Mouse (Mus musculus): ENCODE results near the gene Sergef. TPM values are rescaled to one million over a fixed set of nuclear protein-coding genes. Genes with fewer than 3 reads are reported as not detected.

Sergef gene
- total and polyA plus RNA-seq, 3 experiments: 10.9 to 36.2 (median 13.0) TPM

DNA sequence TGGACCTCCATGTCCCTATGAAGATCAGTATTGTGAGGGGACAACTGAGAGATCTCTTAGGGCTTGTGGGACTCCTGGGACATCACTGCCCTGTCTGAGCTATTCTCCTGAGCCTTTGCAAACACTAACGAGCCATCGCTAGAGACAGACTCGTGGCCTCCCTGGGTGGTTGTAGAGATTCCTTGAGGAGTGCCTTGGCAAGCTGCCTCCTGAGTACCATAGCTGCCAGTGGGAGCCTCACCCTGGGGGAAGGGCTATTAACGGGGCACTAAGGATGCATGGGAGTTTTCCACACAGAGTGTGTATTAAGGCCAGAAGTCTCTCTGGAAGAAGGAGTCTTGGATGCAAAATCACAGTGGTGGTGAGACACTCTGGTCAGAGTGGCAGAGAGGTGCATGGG, 214.6 kb downstream of the Sergef start:
- no peaks in the 10 kb centered on the region for H3K4me1 ChIP-seq (ENCODE audit: insufficient read depth, low read depth, low read length)

DNA sequence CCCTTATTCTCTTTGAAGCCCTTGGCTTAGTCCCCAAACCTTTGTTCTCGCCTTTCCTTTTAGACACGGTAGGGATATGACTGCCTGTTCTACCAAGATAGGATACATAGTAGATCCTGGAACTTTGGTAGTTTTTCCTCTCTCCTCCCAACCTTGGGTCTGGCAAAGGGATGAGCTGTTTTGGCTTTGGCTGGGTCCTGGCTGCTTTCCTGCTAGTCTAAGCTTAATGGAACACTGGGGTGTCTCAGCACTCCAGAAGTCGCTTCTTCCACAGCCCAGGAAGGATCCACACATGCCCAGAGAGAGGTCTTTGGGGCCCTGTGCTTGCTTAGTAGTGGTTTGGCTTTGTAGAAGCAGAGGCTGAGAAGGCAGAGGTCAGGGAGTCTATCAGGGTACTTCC, 215.7 kb downstream of the Sergef start:
- peaks cover 25% of the 10 kb centered on the region for H3K27me3 ChIP-seq (ENCODE audit: insufficient read depth, low read length)
- H3K4me3 ChIP-seq (ENCODE audit: low read depth, low read length): no peak overlapping the region
- no peaks in the 10 kb centered on the region for H3K36me3 ChIP-seq (replicated peaks)
- no peaks in the 10 kb centered on the region for H3K4me1 ChIP-seq (ENCODE audit: insufficient read depth, low read depth, low read length)
- DNase-seq (ENCODE audit: low spot score): no peak
- TF ChIP-seq GATA2 (IDR thresholded peaks at IDR 0.05; ENCODE audit: borderline replicate concordance, low read depth, low read length) (no peak), TAL1 (conservative IDR thresholded peaks at IDR 0.05; ENCODE audit: low read depth, low read length) (no peak), GATA1 (IDR thresholded peaks at IDR 0.05; ENCODE audit: borderline replicate concordance, low read length) (no peak), CTCF (IDR thresholded peaks at IDR 0.05; ENCODE audit: low read depth, low read length) (no peak), POLR2AphosphoS5 (IDR thresholded peaks at IDR 0.05; ENCODE audit: insufficient replicate concordance, low read depth, low read length) (no peak)
- H3K9me3 ChIP-seq (replicated peaks): no peaks in the 10 kb centered on the region
- ATAC-seq (ENCODE audit: extremely low read depth, insufficient number of reproducible peaks, low FRiP score, poor library complexity, severe bottlenecking): no peak

More for the DNA sequence above, 214.6 kb downstream of the Sergef start:
- Histone ChIP-seq H3K36me3 (replicated peaks) (no peaks in the 10 kb centered on the region), H3K4me3 (ENCODE audit: low read depth, low read length) (no peak overlapping the region), H3K9me3 (replicated peaks) (no peaks in the 10 kb centered on the region), H3K27me3 (ENCODE audit: insufficient read depth, low read length) (peaks cover 20% of the 10 kb centered on the region)
- TF ChIP-seq TAL1 (conservative IDR thresholded peaks at IDR 0.05; ENCODE audit: low read depth, low read length) (no peak), GATA2 (IDR thresholded peaks at IDR 0.05; ENCODE audit: borderline replicate concordance, low read depth, low read length) (no peak), POLR2AphosphoS5 (IDR thresholded peaks at IDR 0.05; ENCODE audit: insufficient replicate concordance, low read depth, low read length) (no peak), CTCF (IDR thresholded peaks at IDR 0.05; ENCODE audit: low read depth, low read length) (no peak)
- DNase-seq (ENCODE audit: low spot score) (no peak), ATAC-seq (ENCODE audit: extremely low read depth, insufficient number of reproducible peaks, low FRiP score, poor library complexity, severe bottlenecking) (no peak)

DNA sequence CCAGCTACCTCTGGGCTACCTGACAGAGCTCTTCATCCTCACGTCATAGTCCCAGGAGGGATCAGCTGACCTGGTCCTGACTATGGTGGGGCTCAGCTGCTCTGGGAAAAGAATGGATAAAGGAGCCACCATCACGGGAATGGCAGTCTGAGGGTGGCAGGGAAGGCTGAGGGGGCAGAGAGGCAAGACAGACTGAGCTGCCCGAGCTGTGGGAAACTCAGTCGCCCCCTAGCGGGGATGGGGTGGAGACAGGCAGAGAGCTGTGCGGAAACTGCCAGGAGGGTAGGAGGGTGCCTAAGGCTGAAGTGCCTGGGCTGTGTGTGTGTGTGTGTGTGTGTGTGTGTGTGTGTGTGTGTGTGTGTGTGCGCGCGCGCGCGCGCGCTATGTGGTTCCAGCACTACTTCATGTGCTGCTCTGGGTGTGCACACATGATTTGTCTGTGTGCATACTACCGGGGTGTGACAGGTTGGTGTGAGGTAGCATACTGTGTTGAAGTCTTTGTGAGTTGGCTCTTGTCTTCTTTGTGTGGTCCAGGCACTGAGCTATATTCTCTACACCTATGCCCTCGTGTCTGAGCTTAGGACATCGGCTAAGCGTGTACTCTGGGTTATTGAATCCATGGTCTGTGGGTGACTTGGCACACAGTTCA, 216.7 kb downstream of the Sergef start:
- ATAC-seq (ENCODE audit: extremely low read depth, insufficient number of reproducible peaks, low FRiP score, poor library complexity, severe bottlenecking) (no peak), DNase-seq (ENCODE audit: low spot score) (peak; percentile 43)
- Histone ChIP-seq H3K9me3 (replicated peaks) (no peaks in the 10 kb centered on the region), H3K4me1 (ENCODE audit: insufficient read depth, low read depth, low read length) (no peaks in the 10 kb centered on the region), H3K4me3 (ENCODE audit: low read depth, low read length) (no peak overlapping the region), H3K36me3 (replicated peaks) (no peaks in the 10 kb centered on the region), H3K27me3 (ENCODE audit: insufficient read depth, low read length) (peaks cover 26% of the 10 kb centered on the region)
- no peak for TF ChIP-seq POLR2AphosphoS5 (IDR thresholded peaks at IDR 0.05; ENCODE audit: insufficient replicate concordance, low read depth, low read length)
- peak; percentile 20; the same call in 1 of the 2 replicates for TF ChIP-seq CTCF (IDR thresholded peaks at IDR 0.05; ENCODE audit: low read depth, low read length)

DNA sequence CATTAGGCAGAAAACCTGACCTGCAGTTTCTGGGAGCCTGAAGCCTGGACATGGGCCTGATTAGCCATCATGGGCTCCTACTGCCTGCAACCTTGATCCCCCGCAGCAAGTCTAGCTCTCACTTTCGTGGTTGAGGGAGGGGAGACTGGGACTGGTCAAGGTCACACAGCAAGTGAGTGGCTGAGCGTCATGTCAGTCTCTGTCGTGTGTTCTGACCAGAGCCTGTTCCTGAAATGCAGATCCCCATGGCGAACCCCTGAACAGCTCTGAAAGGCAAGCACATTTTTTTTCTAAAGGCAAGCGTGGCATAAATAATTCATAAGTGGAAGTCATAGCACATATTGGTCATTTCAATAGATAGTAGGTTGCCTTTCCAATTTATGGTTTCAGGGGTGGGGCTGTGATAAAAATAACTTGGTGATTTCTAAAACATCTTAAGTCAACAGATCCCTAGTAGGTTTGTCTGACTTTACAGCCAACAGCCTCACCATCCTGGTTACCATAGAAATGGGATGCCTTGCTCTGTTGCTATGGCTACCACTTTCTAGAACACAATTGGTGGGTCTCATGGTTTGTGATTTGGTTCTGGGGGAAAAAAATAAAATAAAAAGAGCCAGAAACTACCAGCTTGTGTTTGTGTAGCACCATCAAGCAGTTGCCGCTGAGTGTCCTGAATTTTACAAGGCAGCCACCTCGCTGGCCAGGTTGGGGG, 217.4 kb downstream of the Sergef start:
- ATAC-seq (ENCODE audit: extremely low read depth, insufficient number of reproducible peaks, low FRiP score, poor library complexity, severe bottlenecking) (no peak), DNase-seq (ENCODE audit: low spot score) (no peak)
- peaks cover 22% of the 10 kb centered on the region for H3K27me3 ChIP-seq (ENCODE audit: insufficient read depth, low read length)
- TF ChIP-seq GATA1 (IDR thresholded peaks at IDR 0.05; ENCODE audit: borderline replicate concordance, low read length) (no peak), TAL1 (conservative IDR thresholded peaks at IDR 0.05; ENCODE audit: low read depth, low read length) (no peak), CTCF (IDR thresholded peaks at IDR 0.05; ENCODE audit: low read depth, low read length) (no peak), GATA2 (IDR thresholded peaks at IDR 0.05; ENCODE audit: borderline replicate concordance, low read depth, low read length) (no peak), POLR2AphosphoS5 (IDR thresholded peaks at IDR 0.05; ENCODE audit: insufficient replicate concordance, low read depth, low read length) (no peak)
- no peak overlapping the region for H3K4me3 ChIP-seq (ENCODE audit: low read depth, low read length)
- H3K4me1 ChIP-seq (ENCODE audit: insufficient read depth, low read depth, low read length): no peaks in the 10 kb centered on the region
- H3K9me3 ChIP-seq (replicated peaks): no peaks in the 10 kb centered on the region
- H3K36me3 ChIP-seq (replicated peaks): no peaks in the 10 kb centered on the region

DNA sequence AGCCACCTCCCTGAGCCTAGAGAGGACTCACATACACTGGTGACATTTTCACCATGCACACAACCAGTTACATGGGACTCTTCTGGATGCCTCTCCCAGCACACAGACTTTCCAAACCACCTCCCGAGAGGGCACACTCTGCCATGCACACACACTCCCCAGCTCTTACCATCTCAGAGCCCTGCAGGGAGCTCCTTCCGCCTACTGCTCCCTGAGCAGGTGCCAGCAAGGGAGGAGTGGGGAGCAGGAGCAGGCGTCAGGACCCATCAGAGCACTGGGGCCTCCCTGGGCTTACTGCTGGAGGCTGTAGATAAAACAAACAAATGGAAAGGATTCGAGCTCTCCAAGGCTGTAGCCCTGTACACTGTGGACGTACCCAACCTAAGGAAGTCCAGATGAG, 218.1 kb downstream of the Sergef start:
- ATAC-seq (ENCODE audit: extremely low read depth, insufficient number of reproducible peaks, low FRiP score, poor library complexity, severe bottlenecking) (no peak), DNase-seq (ENCODE audit: low spot score) (no peak)
- Histone ChIP-seq H3K36me3 (replicated peaks) (no peaks in the 10 kb centered on the region), H3K4me3 (ENCODE audit: low read depth, low read length) (no peak overlapping the region), H3K9me3 (replicated peaks) (no peaks in the 10 kb centered on the region), H3K27me3 (ENCODE audit: insufficient read depth, low read length) (peaks cover 22% of the 10 kb centered on the region), H3K4me1 (ENCODE audit: insufficient read depth, low read depth, low read length) (no peaks in the 10 kb centered on the region)
- TF ChIP-seq CTCF (IDR thresholded peaks at IDR 0.05; ENCODE audit: low read depth, low read length) (no peak), GATA2 (IDR thresholded peaks at IDR 0.05; ENCODE audit: borderline replicate concordance, low read depth, low read length) (no peak), POLR2AphosphoS5 (IDR thresholded peaks at IDR 0.05; ENCODE audit: insufficient replicate concordance, low read depth, low read length) (no peak), GATA1 (IDR thresholded peaks at IDR 0.05; ENCODE audit: borderline replicate concordance, low read length) (no peak), TAL1 (conservative IDR thresholded peaks at IDR 0.05; ENCODE audit: low read depth, low read length) (no peak)

DNA sequence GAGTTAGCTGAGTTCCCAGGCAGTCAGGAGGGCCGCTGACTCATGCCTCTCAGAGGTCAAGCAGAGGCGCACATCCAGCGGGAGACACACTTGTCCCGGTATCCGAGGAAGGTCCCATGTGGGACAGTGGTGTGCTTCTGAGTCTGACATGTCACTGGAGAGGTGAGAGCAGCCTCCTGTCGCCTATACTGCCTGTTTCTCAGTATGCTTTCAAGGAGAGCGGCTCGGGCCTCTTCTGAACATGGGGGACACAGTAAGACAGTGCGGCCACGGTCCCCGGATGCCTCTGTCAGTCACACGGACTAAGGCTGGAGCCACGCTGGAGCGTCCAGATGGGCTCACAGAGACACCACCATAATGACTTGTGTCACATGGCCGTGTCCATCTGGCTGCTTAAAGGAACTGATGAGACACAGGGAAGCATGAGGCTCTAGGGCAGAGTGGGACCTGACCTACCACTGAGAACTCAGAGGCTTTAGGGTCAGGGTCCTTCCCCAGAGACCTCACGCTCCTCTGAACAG, 221.4 kb downstream of the Sergef start:
- no peaks in the 10 kb centered on the region for H3K9me3 ChIP-seq (replicated peaks)

More for the DNA sequence above, 221.4 kb downstream of the Sergef start:
- peaks cover 14% of the 10 kb centered on the region for H3K27me3 ChIP-seq (ENCODE audit: insufficient read depth, low read length)
- DNase-seq (ENCODE audit: low spot score) (no peak), ATAC-seq (ENCODE audit: extremely low read depth, insufficient number of reproducible peaks, low FRiP score, poor library complexity, severe bottlenecking) (no peak)
- H3K4me3 ChIP-seq (ENCODE audit: low read depth, low read length): no peak overlapping the region
- no peaks in the 10 kb centered on the region for H3K36me3 ChIP-seq (replicated peaks)
- no peaks in the 10 kb centered on the region for H3K4me1 ChIP-seq (ENCODE audit: insufficient read depth, low read depth, low read length)
- TF ChIP-seq GATA1 (IDR thresholded peaks at IDR 0.05; ENCODE audit: borderline replicate concordance, low read length) (no peak), POLR2AphosphoS5 (IDR thresholded peaks at IDR 0.05; ENCODE audit: insufficient replicate concordance, low read depth, low read length) (no peak), CTCF (IDR thresholded peaks at IDR 0.05; ENCODE audit: low read depth, low read length) (no peak), GATA2 (IDR thresholded peaks at IDR 0.05; ENCODE audit: borderline replicate concordance, low read depth, low read length) (no peak), TAL1 (conservative IDR thresholded peaks at IDR 0.05; ENCODE audit: low read depth, low read length) (no peak)

All from G1E (cell line).